In the genomic region with DNA sequence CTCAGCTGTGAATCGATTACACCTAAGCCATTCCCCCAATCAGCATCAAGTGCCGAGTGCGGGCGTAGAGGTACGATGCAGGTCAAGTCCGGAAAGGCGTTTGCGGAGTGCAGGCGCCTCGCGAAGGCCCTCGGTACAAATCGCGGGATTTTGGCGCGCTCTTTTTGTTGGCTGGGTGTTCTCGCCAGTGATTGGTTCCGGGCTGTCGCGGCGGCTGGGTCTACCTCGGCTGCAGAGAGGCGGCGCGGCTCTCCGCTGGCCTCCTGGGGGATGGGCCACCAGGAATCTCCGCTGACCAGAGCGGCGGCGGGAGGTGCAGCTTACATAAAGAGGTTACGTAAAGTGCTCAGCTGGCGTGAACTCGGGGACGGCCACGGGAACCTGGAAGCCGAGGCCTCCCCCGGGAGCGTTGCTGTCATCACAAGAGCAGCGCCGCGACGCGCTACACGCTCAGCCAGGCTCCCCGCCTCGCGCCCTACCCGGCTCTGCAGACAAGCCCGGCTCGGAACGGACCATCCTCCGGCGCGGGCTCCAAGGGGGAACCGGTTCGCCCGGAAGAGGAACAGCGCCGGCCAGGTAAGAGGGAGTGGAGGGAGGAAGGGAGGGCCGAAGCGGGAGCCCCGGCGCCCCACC, we compare ENCODE assay signal across 1 mouse cellular context.
TF ChIP-seq lines count a peak whose summit lies in the region.

Stk35 (plus strand) TSS at position 247 of the 633 bp plus-strand sequence.

TF ChIP-seq in CH12.LX, 34 proteins besides CTCF, POLR2A, EP300 and RAD21 (continued from another document):
- TF ChIP-seq CHD1 (IDR thresholded peaks at IDR 0.05; ENCODE audit: low read depth, low read length) (no peak), POLR2AphosphoS2 (IDR thresholded peaks at IDR 0.05; ENCODE audit: low read depth, low read length) (no peak), ZC3H11A (IDR thresholded peaks at IDR 0.05; ENCODE audit: low read depth, low read length) (no peak), CHD2 (IDR thresholded peaks at IDR 0.05; ENCODE audit: low read length) (peak; percentile 71), USF2 (conservative IDR thresholded peaks at IDR 0.05; ENCODE audit: low read depth, low read length) (no peak), GABPA (IDR thresholded peaks at IDR 0.05; ENCODE audit: insufficient replicate concordance, low read depth, low read length) (no peak), HCFC1 (IDR thresholded peaks at IDR 0.05; ENCODE audit: low read depth, low read length) (no peak; the same call in 1 of the 2 replicates), SMC3 (IDR thresholded peaks at IDR 0.05; ENCODE audit: low read depth, low read length) (no peak), ZNF384 (IDR thresholded peaks at IDR 0.05; ENCODE audit: low read depth, low read length) (no peak), RCOR1 (conservative IDR thresholded peaks at IDR 0.05; ENCODE audit: low read depth, low read length) (no peak), ZMIZ1 (IDR thresholded peaks at IDR 0.05; ENCODE audit: low read depth, low read length) (peak; percentile 45), PAX5 (IDR thresholded peaks at IDR 0.05; ENCODE audit: low read length) (no peak), MAZ (IDR thresholded peaks at IDR 0.05; ENCODE audit: low read depth, low read length) (no peak), USF1 (IDR thresholded peaks at IDR 0.05; ENCODE audit: low read depth, low read length) (no peak), JUN (IDR thresholded peaks at IDR 0.05; ENCODE audit: insufficient read depth, low read depth, low read length) (no peak), KAT2A (IDR thresholded peaks at IDR 0.05; ENCODE audit: insufficient replicate concordance, low read length) (no peak)
TF ChIP-seq in CH12.LX: peak in this region for 15.
